Mouse (Mus musculus): ENCODE results near the gene Bola1. TPM values are rescaled to one million over a fixed set of nuclear protein-coding genes. Genes with fewer than 3 reads are reported as not detected.

The Bola1 gene
- polyA plus RNA-seq, 1 experiment = 61.3 TPM

- Histone ChIP-seq H3K4me3 (replicated peaks; ENCODE audit: extremely low read depth, low read depth, low read length) (peak within 1 kb of the TSS; percentile 54), H3K4me1 (ENCODE audit: control insufficient read depth, insufficient read depth, low read length) (peaks cover 14% of the 10 kb centered on the region)
- DNase-seq = peak; percentile 57
- TF ChIP-seq POLR2A (IDR thresholded peaks at IDR 0.05; ENCODE audit: borderline replicate concordance, extremely low read depth, low read depth, low read length) = peak; percentile 29; the same call in 1 of the 2 replicates
- under 1% methylated on average over 29 of the region's 68 CpGs for WGBS
Observed at GRCm38 (mm10) chr3:96238954-96239793, 19.7 kb upstream of the Bola1 start, which contains the start of gene Hist2h3c2. Gene Hist2h3c2, minus strand, starts transcription at chr3:96239127.

GRCm38 (mm10) chr3:96237904-96238511, 18.5 kb upstream of the Bola1 start:
- no peak for TF ChIP-seq POLR2A (IDR thresholded peaks at IDR 0.05; ENCODE audit: borderline replicate concordance, extremely low read depth, low read depth, low read length)
- H3K4me1 ChIP-seq (ENCODE audit: control insufficient read depth, insufficient read depth, low read length) = peaks cover 5% of the 10 kb centered on the region; the same call in 1 of the 2 replicates
- WGBS = 12% methylated on average over 12 of the region's 12 CpGs
- no peak overlapping the region for H3K4me3 ChIP-seq (replicated peaks; ENCODE audit: extremely low read depth, low read depth, low read length)
- no peak for DNase-seq

- no peak for DNase-seq
- H3K4me3 ChIP-seq (replicated peaks; ENCODE audit: extremely low read depth, low read depth, low read length) = no peak overlapping the region
- TF ChIP-seq POLR2A (IDR thresholded peaks at IDR 0.05; ENCODE audit: borderline replicate concordance, extremely low read depth, low read depth, low read length) (no peak), CTCF (IDR thresholded peaks at IDR 0.05; ENCODE audit: insufficient read depth, low read length) (no peak)
- peaks cover 5% of the 10 kb centered on the region; the same call in 1 of the 2 replicates for H3K4me1 ChIP-seq (ENCODE audit: control insufficient read depth, insufficient read depth, low read length)
- 60% methylated on average over 7 of the region's 7 CpGs for WGBS
Observed at GRCm38 (mm10) chr3:96237335-96237903, 17.9 kb upstream of the Bola1 start.

GRCm38 (mm10) chr3:96236834-96237334, 17.4 kb upstream of the Bola1 start:
- Histone ChIP-seq H3K4me3 (replicated peaks; ENCODE audit: extremely low read depth, low read depth, low read length) (no peak overlapping the region), H3K4me1 (ENCODE audit: control insufficient read depth, insufficient read depth, low read length) (peaks cover 5% of the 10 kb centered on the region; the same call in 1 of the 2 replicates)
- WGBS = 79% methylated on average over 4 of the region's 4 CpGs
- TF ChIP-seq POLR2A (IDR thresholded peaks at IDR 0.05; ENCODE audit: borderline replicate concordance, extremely low read depth, low read depth, low read length) (no peak), CTCF (IDR thresholded peaks at IDR 0.05; ENCODE audit: insufficient read depth, low read length) (no peak)
- DNase-seq = no peak

- no peak for DNase-seq
- no peak overlapping the region for H3K4me3 ChIP-seq (replicated peaks; ENCODE audit: extremely low read depth, low read depth, low read length)
- TF ChIP-seq CTCF (IDR thresholded peaks at IDR 0.05; ENCODE audit: insufficient read depth, low read length) = no peak
- no peak for TF ChIP-seq POLR2A (IDR thresholded peaks at IDR 0.05; ENCODE audit: borderline replicate concordance, extremely low read depth, low read depth, low read length)
- WGBS = 49% methylated on average over 3 of the region's 3 CpGs
- peaks cover 5% of the 10 kb centered on the region; the same call in 1 of the 2 replicates for H3K4me1 ChIP-seq (ENCODE audit: control insufficient read depth, insufficient read depth, low read length)
Observed at GRCm38 (mm10) chr3:96235836-96236235, 16.3 kb upstream of the Bola1 start.

- 91% methylated on average over 2 of the region's 2 CpGs for WGBS
- H3K4me3 ChIP-seq (replicated peaks; ENCODE audit: extremely low read depth, low read depth, low read length) = no peak overlapping the region
- DNase-seq = no peak
- TF ChIP-seq POLR2A (IDR thresholded peaks at IDR 0.05; ENCODE audit: borderline replicate concordance, extremely low read depth, low read depth, low read length) (no peak), CTCF (IDR thresholded peaks at IDR 0.05; ENCODE audit: insufficient read depth, low read length) (no peak)
- H3K4me1 ChIP-seq (ENCODE audit: control insufficient read depth, insufficient read depth, low read length) = peaks cover 5% of the 10 kb centered on the region; the same call in 1 of the 2 replicates
Observed at GRCm38 (mm10) chr3:96234914-96235313, 15.4 kb upstream of the Bola1 start.

GRCm38 (mm10) chr3:96231758-96232120, 12.2 kb upstream of the Bola1 start:
- H3K4me3 ChIP-seq (replicated peaks; ENCODE audit: extremely low read depth, low read depth, low read length) = no peak overlapping the region
- WGBS = 52% methylated on average over 2 of the region's 2 CpGs
- DNase-seq = no peak

GRCm38 (mm10) chr3:96230910-96231757, 11.6 kb upstream of the Bola1 start:
- TF ChIP-seq POLR2A (IDR thresholded peaks at IDR 0.05; ENCODE audit: borderline replicate concordance, extremely low read depth, low read depth, low read length) = no peak
- TF ChIP-seq CTCF (IDR thresholded peaks at IDR 0.05; ENCODE audit: insufficient read depth, low read length) = no peak
- H3K4me3 ChIP-seq (replicated peaks; ENCODE audit: extremely low read depth, low read depth, low read length) = no peak overlapping the region
- WGBS = 73% methylated on average over 4 of the region's 4 CpGs
- no peaks in the 10 kb centered on the region; the same call in 1 of the 2 replicates for H3K4me1 ChIP-seq (ENCODE audit: control insufficient read depth, insufficient read depth, low read length)
- DNase-seq = no peak

More at GRCm38 (mm10) chr3:96231758-96232120, 12.2 kb upstream of the Bola1 start:
- H3K4me1 ChIP-seq (ENCODE audit: control insufficient read depth, insufficient read depth, low read length) = no peaks in the 10 kb centered on the region; the same call in 1 of the 2 replicates
- TF ChIP-seq CTCF (IDR thresholded peaks at IDR 0.05; ENCODE audit: insufficient read depth, low read length) (no peak), POLR2A (IDR thresholded peaks at IDR 0.05; ENCODE audit: borderline replicate concordance, extremely low read depth, low read depth, low read length) (no peak)

Data from lung, adult 2 months (tissue).